Mouse (Mus musculus) embryonic facial prominence, embryonic 13.5 days (tissue): ENCODE data around the gene Clic1. TPM values are rescaled to one million over a fixed set of nuclear protein-coding genes. Genes with fewer than 3 reads are reported as not detected.
A peak's percentile ranks its signal among the peaks of the same experiment; 100 is the strongest.
"Not testable (repeated sequence)": the region's sequence is repeated elsewhere in the genome, so short reads cannot be mapped to it uniquely, and the experiment has no call there.

Source experiments
- ATAC-seq: fragments of 200-750 bp; cut with Nextera tagmentation; 2 replicates; pipeline ENCODE4 v1.8.0; 2017; ENCODE audit warnings: low read depth; ENCODE audit not compliant: insufficient number of reproducible peaks, insufficient read depth, low FRiP score, low TSS enrichment
- H3K27ac ChIP-seq: fragments of 300-500 bp; sonication (generic); 2 replicates; pipeline ENCODE4 v1.5.1; 2015; ENCODE audit warnings: moderate library complexity, mild to moderate bottlenecking, inconsistent platforms
- H3K27me3 ChIP-seq: fragments of 300-500 bp; sonication (generic); 2 replicates; pipeline ENCODE4 v1.6.1; 2015; ENCODE audit warnings: mild to moderate bottlenecking, inconsistent platforms
- H3K36me3 ChIP-seq: fragments of 300-500 bp; sonication (generic); 2 replicates; pipeline ENCODE4 v1.6.1; 2015; ENCODE audit warnings: mild to moderate bottlenecking, inconsistent platforms
- H3K4me1 ChIP-seq: fragments of 300-500 bp; sonication (generic); 2 replicates; pipeline ENCODE4 v1.6.1; 2015; ENCODE audit warnings: inconsistent platforms
- H3K4me2 ChIP-seq: fragments of 300-500 bp; sonication (generic); 2 replicates; pipeline ENCODE4 v1.6.1; 2015; ENCODE audit warnings: moderate library complexity, mild to moderate bottlenecking, inconsistent platforms
- H3K4me3 ChIP-seq: fragments of 300-500 bp; sonication (generic); 2 replicates; pipeline ENCODE4 v1.5.1; 2015; ENCODE audit warnings: mild to moderate bottlenecking, inconsistent platforms
- H3K9ac ChIP-seq: fragments of 300-500 bp; sonication (generic); 2 replicates; pipeline ENCODE4 v1.6.1; 2015; ENCODE audit warnings: mild to moderate bottlenecking, inconsistent platforms
- H3K9me3 ChIP-seq: fragments of 300-500 bp; sonication (generic); 2 replicates; pipeline ENCODE4 v1.6.1; 2016; ENCODE audit warnings: inconsistent platforms
- WGBS: fragments of 180-500 bp; shearing (Covaris S2); methylation state at CpG from one replicate; pipeline ENCODE4 v1.1.7; 2015; ENCODE audit warnings: mixed read lengths; 5-methylcytosine and 5-hydroxymethylcytosine counted together
- polyA plus RNA-seq: library from polyadenylated mRNA; unstranded; fragments of >200 nt; fragmentation: Nextera tagmentation; extraction: Ambion mirVana; gene quantifications from 2 replicates; pipeline ENCODE4 v1.2.1, GENCODE M21; 2015

Clic1 gene
- 243 and 254 TPM in 2 replicates for polyA plus RNA-seq

- Histone ChIP-seq H3K27ac (peak within 1 kb of the TSS; percentile 99), H3K36me3 (peaks cover 24% of the 10 kb centered on the region), H3K4me3 (peak within 1 kb of the TSS; percentile 67), H3K9me3 (no peaks in the 10 kb centered on the region), H3K27me3 (no peaks in the 10 kb centered on the region), H3K4me1 (peaks cover 59% of the 10 kb centered on the region), H3K9ac (peak within 1 kb of the TSS; percentile 89), H3K4me2 (peak within 1 kb of the TSS; percentile 92)
- 3% methylated on average over 11 of the region's 11 CpGs for WGBS
- peak; percentile 32; the same call in 1 of the 2 replicates for ATAC-seq
Observed at GRCm38 (mm10) chr17:35049561-35050016, at the start of gene Clic1. Clic1 (plus strand) TSS chr17:35049966.

DNA sequence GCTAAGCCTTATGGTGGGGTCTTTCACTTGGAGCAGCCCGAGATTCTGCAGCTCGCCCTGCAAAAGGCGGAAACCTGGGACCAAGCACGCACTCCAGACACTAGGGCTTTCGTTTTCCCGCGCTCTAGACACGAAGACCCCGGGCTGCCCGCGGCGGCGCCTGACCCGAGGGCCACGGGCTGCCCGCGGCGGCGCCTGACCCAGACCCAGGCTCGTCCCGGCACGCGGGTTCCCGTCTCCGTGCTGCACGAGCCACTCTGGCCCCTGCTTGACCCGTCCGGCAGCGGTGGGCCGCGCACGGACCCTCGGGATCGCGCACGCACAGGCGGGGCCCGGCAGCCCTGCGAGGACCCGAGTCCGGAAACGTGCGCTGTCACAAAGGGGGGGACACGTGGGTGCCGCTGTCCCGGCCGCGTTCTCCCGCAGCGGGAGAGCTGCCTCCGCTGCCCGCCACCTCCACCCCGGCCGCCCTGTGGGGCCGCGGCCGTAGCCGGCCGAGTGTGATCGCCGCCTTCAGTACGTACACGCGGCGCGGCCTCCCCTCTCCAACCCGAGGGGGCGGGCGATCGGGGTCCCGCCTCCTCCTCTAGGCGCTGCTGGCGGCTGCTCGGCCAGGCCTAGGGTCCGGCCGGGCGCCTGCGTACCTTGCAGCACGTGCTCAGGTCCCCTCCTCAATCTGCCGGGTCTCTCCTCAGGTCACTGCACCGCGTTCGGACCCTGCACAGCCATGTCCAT is 48.9 kb upstream of the Clic1 start, which contains the start of gene Vars:
Gene Vars, plus strand, starts transcription at position 271 of the 735 bp plus-strand sequence.
- Histone ChIP-seq H3K9ac (peak within 1 kb of the TSS; percentile 98), H3K4me2 (peak within 1 kb of the TSS; percentile 99), H3K27me3 (no peaks in the 10 kb centered on the region), H3K4me1 (peaks cover 33% of the 10 kb centered on the region), H3K4me3 (peak within 1 kb of the TSS; percentile 90), H3K36me3 (peaks cover 50% of the 10 kb centered on the region), H3K9me3 (no peaks in the 10 kb centered on the region), H3K27ac (peak within 1 kb of the TSS; percentile 99)
- under 1% methylated on average over 79 of the region's 83 CpGs for WGBS
- peak; percentile 80 for ATAC-seq

- Histone ChIP-seq H3K9me3 (no peaks in the 10 kb centered on the region), H3K4me3 (peak overlapping the region; percentile 90), H3K4me2 (peak overlapping the region; percentile 99), H3K36me3 (peaks cover 51% of the 10 kb centered on the region), H3K27ac (peak overlapping the region; percentile 99), H3K27me3 (no peaks in the 10 kb centered on the region), H3K9ac (peak overlapping the region; percentile 98), H3K4me1 (peaks cover 33% of the 10 kb centered on the region)
- peak; percentile 2; the same call in 1 of the 2 replicates for ATAC-seq
- WGBS: under 1% methylated on average over 35 of the region's 35 CpGs
Observed at GRCm38 (mm10) chr17:35001452-35002152, 48.2 kb upstream of the Clic1 start.

DNA sequence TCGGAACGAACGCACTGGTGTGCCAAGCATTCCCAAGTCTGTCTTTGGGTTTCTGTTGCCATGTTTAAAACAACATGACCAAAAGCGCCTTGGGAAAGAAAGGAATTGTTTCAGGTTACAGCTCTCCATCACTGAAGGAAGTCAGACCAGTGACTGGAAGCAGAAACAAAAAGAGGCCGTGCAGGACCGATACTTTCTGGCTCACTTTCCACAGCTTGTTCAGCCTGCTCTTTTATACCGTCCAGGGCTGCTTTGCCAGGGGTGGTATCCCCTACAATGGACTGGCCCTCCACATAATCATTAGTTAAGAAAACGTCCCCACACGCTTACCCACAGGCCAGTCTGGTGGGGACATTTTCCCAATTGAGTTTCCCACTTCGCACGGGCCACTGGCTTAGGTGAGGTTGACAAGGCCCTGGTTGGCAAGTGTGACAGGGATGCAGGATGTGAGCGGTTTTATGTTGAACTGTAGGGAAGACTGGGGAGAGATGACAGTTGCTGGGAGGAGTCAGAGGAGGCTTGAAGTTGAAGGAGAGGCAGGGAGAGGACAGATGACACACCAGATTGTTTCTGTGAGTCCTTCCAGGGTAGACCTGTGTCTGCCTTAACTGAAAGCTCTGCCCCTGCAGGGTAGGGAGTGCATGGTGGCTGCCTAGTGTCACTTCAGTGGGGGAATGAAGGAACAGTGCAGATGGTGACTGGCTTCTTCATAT is 47.5 kb upstream of the Clic1 start:
- Histone ChIP-seq H3K4me1 (peaks cover 30% of the 10 kb centered on the region), H3K27ac (peak overlapping the region; percentile 99), H3K9me3 (no peaks in the 10 kb centered on the region), H3K4me2 (peak overlapping the region; percentile 99), H3K9ac (peak overlapping the region; percentile 98), H3K4me3 (peak overlapping the region; percentile 90), H3K27me3 (no peaks in the 10 kb centered on the region), H3K36me3 (peaks cover 53% of the 10 kb centered on the region)
- ATAC-seq: no peak
- WGBS: 6% methylated on average over 12 of the region's 12 CpGs

DNA sequence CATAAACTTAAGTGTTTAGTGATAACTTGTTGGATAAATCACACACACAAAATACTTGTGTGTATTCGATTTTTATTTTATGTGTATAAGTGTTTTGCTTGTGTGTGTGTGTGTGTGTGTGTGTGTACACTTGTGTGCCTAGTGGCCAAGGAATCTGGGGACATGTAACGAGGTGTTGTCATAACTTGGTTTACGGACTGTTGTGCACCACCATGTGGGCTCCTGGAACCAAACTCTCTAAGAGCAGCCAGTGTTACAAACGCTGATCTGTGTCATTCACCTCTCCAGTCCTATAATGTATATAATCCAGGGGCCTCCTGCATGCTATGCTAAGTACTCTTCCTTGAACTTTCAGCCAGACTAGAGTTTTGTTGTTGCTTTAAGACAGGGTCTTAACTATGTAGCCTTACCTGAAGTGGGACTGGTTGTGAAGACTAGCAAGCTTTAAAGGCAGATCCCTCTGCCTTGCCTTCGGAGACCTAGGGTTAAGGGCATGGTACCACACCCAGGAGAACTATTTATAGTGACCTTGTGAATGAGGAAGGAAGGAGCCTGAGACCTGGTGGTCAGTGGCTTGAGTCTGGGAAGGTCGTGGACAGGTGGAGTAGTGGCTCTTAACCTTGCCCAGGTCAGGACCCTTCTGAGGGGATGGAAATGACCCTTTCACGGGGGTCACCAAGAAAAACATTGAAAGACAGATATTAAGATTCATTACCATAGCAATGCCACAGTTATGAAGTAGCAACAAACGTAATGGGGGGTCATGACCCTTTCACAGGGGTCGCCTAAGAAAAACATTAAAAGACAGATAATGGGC is 46.5 kb upstream of the Clic1 start:
- H3K4me2 ChIP-seq: peak overlapping the region; percentile 99
- no peaks in the 10 kb centered on the region for H3K9me3 ChIP-seq
- H3K27ac ChIP-seq: peak overlapping the region; percentile 99
- H3K27me3 ChIP-seq: no peaks in the 10 kb centered on the region
- peaks cover 29% of the 10 kb centered on the region for H3K4me1 ChIP-seq
- H3K9ac ChIP-seq: peak overlapping the region; percentile 98
- no peak for ATAC-seq
- 66% methylated on average over 9 of the region's 9 CpGs for whole genome bisulfite sequencing
- H3K4me3 ChIP-seq: peak overlapping the region; percentile 90
- H3K36me3 ChIP-seq: peaks cover 53% of the 10 kb centered on the region

- Histone ChIP-seq H3K4me3 (no peak overlapping the region), H3K9ac (no peak overlapping the region), H3K4me2 (no peak overlapping the region), H3K27ac (no peak overlapping the region), H3K4me1 (peaks cover 25% of the 10 kb centered on the region), H3K27me3 (no peaks in the 10 kb centered on the region), H3K9me3 (no peaks in the 10 kb centered on the region), H3K36me3 (peaks cover 53% of the 10 kb centered on the region)
- no peak for ATAC-seq
- 93% methylated on average over 17 of the region's 17 CpGs for WGBS
Observed at GRCm38 (mm10) chr17:35004075-35004717, 45.6 kb upstream of the Clic1 start.

GRCm38 (mm10) chr17:35005158-35005557 is 44.6 kb upstream of the Clic1 start:
- Histone ChIP-seq H3K9me3 (no peaks in the 10 kb centered on the region), H3K27me3 (no peaks in the 10 kb centered on the region), H3K4me1 (peaks cover 16% of the 10 kb centered on the region), H3K4me2 (no peak overlapping the region), H3K27ac (no peak overlapping the region), H3K36me3 (peaks cover 59% of the 10 kb centered on the region), H3K4me3 (no peak overlapping the region), H3K9ac (no peak overlapping the region)
- 86% methylated on average over 10 of the region's 10 CpGs for WGBS
- ATAC-seq: no peak

DNA sequence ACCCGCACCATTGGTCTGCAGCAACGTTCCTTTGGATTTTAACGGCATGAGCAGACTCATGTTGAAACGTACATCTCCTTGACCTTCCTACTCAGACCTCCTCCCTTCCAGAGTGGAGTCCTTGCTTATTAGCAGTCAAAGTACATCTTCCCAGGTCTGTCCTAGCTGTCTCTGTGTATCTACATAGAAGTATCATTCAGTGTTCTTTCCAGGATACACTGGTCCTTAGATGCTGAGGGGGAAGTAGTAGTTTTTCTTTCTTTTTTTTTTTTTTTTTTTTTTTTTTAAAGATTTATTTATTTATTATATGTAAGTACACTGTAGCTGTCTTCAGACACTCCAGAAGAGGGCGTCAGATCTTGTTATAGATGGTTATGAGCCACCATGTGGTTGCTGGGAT is 43.9 kb upstream of the Clic1 start:
- H3K4me1 ChIP-seq: peaks cover 16% of the 10 kb centered on the region
- H3K27ac ChIP-seq, H3K9ac ChIP-seq, H3K4me2 ChIP-seq, ATAC-seq, H3K27me3 ChIP-seq, H3K4me3 ChIP-seq, H3K9me3 ChIP-seq: not testable (repeated sequence)
- 94% methylated on average over 4 of the region's 5 CpGs for WGBS
- peaks cover 67% of the 10 kb centered on the region for H3K36me3 ChIP-seq

DNA sequence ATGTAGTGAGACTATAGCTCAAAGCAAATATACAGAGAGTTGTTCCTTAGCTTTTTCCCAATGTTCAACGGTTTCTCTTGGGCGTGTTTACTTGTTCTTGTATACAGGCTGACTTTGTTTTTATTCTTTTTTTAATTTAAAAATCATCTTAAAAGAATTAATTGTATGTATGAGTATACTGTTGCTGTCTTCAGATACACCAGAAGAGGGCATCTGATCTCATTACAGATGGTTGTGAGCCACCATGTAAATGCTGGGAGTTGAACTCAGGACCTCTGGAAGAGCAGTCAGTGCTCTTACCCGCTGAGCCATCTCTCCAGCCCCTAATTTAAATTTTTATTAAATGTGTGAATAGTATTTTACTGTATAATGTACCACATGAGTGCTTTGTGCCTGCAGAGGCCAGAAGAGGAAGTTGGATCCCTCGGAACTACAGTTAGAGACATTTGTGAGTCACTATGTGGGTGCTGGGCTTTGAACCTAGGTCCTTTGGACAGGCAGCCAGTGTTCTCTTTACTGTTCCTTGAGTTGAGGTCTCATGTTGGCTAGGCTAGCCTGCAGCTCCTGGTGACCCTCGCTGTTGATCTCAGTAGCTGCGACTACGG is 42.3 kb upstream of the Clic1 start:
- Histone ChIP-seq H3K27ac (no peak overlapping the region), H3K4me1 (peaks cover 10% of the 10 kb centered on the region), H3K4me3 (no peak overlapping the region), H3K36me3 (peaks cover 83% of the 10 kb centered on the region), H3K9me3 (no peaks in the 10 kb centered on the region), H3K4me2 (no peak overlapping the region), H3K27me3 (no peaks in the 10 kb centered on the region), H3K9ac (no peak overlapping the region)
- WGBS: 95% methylated on average over 7 of the region's 7 CpGs
- ATAC-seq: no peak

GRCm38 (mm10) chr17:35009586-35009985 is 40.2 kb upstream of the Clic1 start:
- no peak overlapping the region for H3K4me3 ChIP-seq
- ATAC-seq: no peak
- H3K9me3 ChIP-seq: no peaks in the 10 kb centered on the region
- peaks cover 97% of the 10 kb centered on the region for H3K36me3 ChIP-seq
- 92% methylated on average over 7 of the region's 7 CpGs for WGBS
- no peak overlapping the region for H3K9ac ChIP-seq
- no peak overlapping the region for H3K4me2 ChIP-seq
- no peaks in the 10 kb centered on the region for H3K4me1 ChIP-seq
- H3K27ac ChIP-seq: no peak overlapping the region
- no peaks in the 10 kb centered on the region for H3K27me3 ChIP-seq
